Mouse (Mus musculus) cerebellum, postnatal 14 days (tissue): ENCODE measurements at regions not wholly inside any gene's neighbourhood (a gene's known extent, or its start where the extent isn't known, plus 50 kb on each side); places are given as distances from the start of the nearest gene placed in this dataset.

Experiments
- DNase-seq, 2 experiments: peaks; one replicate each; pipeline ENCODE4 v3.0.0; 2021; ENCODE audit warnings: mixed read lengths in 2 of 2

DNA sequence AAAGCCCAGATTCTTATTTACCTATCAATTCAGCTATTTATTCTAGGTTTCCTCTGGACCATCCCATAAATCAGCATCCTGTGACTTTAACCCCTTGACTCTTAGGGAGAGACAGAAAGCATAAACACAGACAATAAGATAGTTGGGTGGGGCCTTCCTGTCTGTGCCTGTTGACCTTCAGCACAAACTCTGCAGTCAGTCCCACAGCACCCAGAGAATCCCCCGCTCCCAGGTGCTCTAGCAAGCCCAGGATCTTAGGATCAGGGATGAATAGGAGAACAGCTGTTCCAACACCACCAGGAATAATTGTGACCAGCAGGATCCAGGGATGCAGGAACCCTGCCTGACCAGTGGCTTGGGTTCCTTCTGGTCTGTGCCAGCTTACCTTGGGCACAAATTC is 107.8 kb downstream of the Basp1 start:
- no peak for DNase-seq

DNA sequence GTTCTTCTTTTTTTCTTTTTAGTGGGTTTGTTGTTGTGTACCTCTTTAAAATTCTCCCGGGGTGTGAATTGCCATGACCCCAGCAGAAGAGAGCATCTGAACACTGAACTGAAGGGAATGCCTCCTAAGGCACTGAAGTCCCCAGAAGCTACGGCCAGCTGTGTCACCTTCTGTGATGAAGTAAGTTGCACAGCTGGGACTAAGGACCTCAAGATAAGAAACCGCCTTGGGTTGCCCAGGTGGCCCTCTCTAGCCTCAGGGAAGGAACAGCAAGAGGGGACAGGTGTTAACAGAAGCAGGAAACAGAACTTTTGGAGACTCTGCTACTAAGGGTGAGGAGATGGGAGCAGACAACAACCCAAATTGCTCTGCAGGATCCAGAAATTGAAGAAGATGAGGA is 110.2 kb downstream of the Basp1 start:
- no peak for DNase-seq

DNA sequence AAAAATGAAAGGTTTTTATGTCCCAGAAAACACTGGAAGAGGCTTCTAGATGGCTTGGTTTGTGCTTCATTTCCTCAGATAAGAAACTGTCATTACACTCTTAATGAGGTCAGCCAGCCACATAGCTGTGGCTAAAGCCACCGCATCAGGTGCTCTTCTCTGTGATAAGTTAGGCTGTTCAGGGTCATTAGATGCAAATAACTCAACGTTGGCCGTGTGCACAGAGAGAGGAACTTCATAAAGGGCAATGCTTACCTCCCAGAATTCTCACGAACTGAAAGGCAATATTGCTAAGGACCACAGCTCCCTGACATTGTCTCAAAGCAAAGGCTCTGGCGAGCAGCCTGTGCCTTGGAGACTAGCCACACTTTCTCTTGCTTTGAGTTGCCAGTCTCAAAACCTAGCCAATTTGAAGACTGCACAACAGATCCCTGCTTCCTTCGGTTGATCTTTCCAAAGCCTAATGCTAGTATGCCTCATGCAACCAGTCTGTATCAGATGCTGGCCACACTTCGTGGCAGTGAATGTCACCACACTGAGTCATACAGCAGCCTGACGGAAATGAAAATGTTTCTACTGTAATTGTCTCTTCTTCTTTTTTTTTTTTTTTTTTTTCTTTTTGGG is 110.8 kb downstream of the Basp1 start:
- DNase-seq = peak; percentile 72 to 78

DNA sequence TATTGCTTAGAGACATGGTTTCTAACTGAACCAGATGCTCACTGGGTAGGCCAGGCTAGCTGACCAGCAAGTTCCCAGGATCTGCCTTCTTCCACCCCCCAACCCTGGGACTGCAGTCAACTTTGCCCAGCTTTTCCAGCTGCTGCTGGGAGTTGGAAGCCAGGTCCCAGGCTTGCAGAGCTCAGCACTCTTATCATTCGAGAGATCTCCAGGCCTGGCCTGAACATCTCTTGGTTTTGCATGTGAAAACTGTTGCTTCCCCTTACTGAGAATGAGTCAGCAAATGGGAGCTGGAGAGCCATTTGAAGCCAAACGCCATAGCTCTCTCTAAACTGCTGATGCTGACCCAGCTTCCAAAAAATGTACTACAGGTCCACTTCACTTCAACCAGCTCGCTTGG is 111.8 kb downstream of the Basp1 start:
- DNase-seq = no peak

DNA sequence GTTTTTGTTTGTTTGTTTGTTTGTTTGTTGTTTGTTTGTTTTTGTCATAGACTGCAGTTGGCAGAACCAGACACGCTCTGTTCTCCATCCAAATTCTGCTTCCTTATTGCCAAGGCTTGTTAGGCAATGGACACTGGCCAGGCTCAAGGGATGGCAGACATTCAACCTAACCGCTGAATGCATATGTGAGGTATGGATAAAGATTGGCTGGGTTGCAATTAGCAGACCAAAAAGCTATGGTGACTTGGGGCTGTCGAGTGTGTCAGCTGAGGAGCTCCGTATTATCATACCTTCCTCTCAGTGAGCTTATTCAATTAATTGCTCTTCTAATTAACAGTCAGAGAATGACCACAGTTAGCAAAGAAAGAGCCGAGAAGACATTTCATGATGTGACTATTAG is 116.3 kb downstream of the Basp1 start:
- peak; percentile 44 to 61 for DNase-seq

DNA sequence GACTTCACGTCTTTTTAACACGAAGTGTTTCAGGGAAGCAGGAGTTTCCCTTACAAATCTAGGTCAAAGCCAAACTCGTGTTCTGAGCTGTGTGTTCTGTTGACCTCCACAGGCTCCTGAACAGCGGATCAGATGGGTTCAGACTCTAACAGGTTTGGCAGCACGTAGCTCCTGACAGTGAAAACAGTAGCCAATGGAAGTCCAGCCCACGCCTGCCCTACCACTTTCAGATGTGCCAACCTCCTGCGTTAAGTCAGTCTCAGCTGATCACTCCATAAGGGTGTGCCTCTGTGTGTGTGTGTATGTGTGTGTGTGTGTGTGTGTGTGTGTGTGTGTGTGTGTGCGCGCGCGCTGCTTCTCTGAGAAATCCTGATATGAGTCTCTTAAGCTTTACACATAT is 116.8 kb downstream of the Basp1 start:
- peak in 1 of 2 experiments; percentile 16 for DNase-seq

DNA sequence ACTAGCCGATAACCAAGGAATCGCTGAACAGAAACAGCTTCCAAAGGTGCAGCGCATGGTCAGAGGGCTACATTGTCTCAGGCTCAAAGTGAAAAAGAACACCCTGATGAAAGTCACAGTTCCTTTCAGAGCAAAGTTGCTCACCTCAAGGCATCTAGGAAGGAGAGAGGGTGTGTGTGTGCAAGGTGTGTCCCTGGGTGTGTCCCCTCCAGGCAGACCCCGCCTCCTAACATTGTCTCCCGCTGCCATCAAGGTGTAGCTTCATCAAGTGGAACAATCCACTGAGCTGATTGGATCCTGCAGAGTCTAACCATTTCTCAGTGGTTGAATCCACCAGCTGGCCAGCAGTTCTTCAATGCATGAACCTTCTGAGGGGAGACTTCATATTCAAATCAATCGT is 117.8 kb downstream of the Basp1 start:
- DNase-seq = no peak

DNA sequence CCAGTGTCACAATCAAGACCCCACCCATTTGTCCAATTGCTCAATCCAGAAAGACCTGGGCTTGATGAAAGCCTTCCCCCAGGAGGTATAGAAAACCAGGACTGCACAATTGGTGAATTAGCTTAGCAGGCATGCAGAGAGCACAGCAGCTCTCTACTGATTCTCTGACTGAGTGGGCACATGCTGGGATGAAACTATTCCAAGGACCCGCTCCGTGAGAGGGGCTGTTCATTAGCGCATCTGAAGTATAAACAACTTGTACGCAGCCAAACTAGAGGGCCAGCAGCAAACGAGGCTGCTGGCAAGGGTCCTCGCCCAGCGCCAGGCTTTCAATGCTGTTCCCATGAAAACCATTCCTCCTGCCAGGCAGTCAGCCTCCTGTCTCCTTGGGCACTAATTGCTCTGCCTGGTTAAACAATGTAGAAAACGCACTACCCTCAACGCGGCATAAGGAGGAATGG is 122.3 kb downstream of the Basp1 start:
- DNase-seq = peak; percentile 71 to 74

DNA sequence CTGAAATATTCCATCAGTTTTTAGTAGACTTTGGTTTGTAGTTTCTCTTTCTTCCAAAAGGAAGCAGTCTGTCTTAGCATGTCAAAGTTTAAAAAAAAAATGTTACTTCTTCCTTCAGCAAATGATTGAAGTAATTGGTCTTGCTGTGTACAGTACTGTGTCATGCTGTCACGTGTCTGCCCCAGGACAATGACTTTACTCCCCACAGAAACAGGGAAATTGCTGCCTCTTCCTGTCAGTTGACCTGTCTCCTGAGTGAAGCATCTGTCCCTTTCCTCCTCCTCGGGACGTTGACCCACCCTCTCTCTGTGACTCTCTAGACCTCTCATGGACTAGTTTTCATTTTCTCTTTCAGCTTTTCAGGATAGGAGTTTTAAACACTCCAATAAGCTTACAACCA is 125.7 kb downstream of the Basp1 start:
- DNase-seq = no peak

DNA sequence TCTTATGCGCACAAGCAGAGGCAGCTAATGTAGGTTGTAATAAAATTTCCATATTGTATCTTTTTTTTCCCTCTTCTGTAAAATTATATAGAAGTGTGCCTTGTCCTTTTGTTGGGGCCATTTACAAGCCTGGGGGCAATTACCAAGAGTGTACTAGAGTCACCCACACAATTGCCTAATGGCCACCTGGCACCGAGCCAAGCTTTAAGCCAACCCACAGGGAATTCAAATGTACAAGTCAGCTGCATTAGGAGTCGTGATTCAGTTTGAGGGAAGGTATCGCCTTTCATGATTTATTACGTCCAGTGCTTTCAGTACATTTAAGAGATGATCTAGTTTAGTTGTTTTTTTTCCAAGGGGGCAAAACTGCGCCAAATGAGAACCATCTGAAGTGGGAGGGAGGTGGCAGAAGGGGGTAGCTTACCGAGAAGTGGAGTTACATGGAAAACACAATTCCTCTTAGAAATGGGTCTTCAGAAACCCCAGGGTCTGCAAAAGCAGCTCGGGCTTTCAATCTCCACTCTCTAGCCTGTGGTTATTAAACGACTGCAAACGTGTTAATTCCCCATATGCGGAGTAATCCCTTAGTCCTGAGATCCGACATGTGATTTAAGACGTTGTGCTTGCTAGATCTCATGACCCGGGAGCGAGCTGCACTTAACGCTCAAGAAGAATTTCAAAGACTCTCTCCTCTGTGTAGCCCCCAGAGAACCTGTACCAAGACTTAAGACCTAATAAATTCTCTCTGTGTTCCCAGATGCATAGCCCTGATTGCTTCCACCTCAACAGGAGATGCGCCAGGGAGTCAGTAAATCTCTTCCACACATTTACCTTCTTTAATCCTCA is 129.0 kb downstream of the Basp1 start:
- peak in 1 of 2 experiments; percentile 48 for DNase-seq

DNA sequence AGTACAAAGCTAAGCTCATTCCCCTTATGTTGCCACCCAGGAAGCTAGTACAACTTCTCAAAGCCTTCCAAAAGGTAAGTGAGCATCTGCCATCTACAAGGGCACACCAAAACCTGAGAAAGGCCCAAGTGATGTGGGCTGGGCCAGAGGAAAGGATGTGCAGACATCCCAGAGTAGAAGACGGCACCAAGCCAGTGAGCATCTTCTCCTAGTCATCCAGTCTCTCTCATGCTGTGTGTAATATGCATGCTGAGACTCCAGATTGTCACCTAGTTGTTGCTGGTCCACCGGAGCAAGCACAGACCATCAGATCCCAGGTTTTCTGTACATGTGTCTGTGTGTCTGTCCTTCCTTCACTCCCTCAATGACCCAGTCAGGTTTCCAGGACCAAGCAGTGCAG is 129.9 kb downstream of the Basp1 start:
- peak; percentile 23 to 27 for DNase-seq

DNA sequence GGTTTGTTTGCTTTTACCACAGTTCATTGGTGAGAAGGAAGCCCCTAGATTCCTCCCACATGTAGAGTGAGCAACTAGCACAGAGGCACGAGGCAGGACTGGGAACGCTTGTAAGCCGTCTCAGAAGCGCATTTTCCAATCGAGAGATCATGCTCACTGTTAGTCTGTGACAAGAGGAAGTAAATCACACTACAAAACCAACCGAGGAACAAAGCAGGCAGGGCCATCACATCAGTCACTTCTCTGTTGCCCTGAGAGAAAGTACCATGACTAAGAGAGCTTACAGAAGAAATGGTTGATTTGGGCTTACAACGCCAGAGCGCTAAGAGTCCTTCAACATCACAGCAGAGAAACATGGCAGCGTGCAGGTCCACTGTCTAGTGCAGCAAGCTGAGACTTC is 131.2 kb downstream of the Basp1 start:
- no peak for DNase-seq

DNA sequence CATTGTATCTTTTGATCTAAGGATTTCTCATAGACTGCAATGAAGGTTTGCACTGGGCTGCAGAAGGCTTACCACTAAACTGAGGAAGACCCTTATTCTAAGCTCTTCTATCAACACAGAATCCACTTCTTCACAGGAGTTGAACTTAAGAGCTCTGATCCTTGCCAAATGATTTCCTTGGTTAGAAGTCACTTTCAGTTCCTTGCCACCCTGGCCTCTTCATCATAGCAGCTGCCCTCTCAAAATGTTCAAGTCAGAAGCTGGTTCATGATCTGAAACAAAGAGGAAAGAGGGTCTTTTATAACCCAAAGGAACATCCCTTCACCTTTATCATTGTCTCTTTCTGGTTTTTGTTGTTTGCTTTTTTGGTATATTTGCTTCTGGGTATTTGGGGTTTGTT is 131.6 kb downstream of the Basp1 start:
- no peak for DNase-seq

DNA sequence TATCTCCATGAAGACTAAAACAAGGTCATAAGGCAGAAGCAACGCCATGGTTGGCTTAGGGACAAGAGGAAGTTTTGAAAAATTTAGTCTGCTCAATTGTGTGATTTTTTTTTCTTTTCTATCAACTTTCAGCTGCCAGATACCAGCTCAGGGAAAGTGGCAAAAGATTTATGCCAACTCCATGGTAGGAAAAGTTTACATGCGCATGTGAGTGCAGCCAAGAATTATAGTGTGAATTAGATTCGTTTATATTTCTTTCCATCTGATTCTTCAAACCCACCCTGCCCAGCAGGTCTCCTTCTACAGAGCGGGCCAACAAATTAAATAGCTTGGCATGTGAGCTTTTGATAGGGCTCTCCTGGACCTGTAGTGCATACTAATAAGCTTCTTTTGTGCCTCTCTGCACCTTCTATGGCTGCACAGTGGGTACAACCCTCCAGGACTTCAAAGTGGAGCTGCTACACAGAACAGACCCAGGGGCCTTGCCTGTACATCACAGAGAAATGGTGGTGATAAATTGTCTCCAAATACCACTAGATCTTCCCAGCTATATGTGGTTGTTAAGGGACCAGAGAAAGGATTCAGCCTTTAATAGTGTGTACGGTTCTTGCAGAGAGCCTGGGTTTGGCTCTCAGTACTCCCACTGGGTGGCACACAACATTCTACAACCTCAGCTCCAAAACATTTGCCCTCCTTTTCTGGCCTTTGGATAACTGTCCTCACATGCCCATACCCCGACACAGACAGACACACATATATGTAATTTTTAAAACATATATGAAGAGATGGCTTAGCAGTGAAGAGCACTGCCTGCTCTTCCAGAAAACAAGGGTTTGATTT is 135.0 kb downstream of the Basp1 start:
- DNase-seq = no peak

DNA sequence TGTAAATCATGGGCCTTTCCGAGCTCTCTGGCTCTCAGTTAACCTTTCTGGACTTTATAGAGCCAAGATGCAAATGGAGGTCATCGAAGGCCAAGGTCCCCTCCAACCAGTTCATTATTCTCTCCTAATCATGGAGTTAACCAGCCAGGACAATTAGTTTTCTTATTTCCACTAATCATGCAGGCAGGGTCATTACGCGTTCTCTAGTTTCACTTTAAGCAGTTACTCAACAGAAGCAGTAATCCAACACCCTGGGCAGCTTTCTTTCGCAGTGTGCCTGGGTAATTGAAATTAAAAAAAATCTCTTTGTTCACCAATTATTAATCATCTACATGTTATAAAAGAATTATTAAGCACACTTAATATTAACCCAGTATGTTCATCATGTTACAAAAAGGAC is 137.3 kb downstream of the Basp1 start:
- DNase-seq = no peak

DNA sequence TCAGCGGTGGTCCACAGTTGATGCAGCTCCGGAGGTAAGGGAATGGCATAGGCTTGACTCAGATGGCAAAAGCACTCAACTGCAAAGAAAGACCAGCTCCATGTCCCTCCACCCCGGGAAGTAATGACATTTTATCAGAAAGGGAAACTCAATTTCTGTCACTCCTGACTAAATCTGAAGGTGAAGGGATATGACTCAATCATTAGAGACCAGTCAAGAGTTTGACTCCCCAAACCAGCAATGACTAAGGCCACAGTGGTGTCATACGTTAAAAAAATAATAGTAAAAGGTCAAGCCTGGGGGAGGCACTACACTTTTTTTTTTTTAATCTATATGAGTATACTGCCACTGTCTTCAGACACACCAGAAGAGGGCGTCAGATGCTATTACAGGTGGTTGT is 141.7 kb downstream of the Basp1 start:
- DNase-seq = no peak

DNA sequence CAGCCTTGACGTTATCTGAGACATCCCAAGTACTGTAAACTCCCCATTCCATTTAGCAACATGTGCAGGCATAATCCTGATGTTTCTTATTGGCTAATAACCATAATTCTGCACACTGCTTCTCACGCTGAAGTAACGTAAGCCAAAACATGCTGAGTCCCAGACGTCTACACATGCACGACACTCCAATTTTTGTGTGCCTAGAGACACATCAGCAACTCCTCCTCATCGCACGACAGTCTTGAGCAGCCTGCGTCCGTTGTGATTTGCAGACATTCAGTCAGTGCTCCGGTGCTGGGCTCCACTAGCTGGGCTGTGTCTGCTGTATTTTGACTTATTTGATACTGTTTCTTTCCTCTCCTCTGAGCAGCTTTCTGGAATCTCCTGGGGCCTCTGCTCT is 143.2 kb downstream of the Basp1 start:
- DNase-seq = no peak

DNA sequence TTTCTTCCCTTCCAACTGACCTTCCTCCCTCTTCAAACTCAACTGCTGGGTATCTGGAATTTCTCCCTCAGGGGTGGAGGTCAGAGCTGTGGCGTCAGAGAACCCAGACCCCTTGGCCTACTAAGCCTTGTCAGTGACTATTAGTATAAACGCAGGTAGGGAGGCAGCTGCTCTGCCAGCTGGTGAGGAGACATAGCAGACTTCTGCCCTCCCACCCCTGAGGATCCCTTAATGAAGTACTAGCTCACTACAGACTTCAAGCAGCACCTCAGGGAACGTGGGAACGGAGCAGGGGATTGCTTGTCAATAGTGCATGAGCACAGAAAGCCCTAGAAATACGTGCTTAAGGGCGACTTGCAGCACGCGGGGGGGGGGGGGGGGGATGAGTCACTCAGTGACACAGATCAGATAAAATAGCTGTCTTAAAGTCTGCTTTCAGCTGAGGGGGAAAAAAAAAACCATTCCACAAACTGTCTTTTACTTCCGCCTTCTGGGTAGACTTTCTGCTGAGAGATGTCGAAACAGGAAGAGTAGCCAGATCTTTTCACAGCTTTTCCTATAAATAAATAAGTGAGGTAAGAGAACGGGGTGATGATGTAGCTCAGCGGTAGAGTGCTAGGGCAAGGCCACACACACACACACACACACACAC is 144.1 kb downstream of the Basp1 start:
- DNase-seq = no peak

DNA sequence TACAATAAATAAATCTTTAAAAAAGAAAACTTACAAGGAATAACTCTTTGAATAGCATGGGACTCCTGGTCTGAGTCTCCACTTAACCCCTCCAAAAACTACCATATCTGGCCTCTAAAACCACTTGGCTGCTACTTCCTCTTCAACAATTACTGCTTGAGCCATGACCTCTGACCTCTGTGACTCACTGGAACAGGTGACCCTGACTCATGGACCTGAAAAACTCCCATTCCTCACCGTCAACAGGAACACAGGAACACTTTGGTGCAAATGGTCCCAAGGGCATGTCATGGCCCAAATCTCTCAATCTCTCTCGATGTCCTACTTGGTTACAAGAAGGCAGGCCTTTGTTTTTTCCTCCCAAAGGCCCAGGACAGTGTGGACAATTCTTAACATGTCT is 145.1 kb downstream of the Basp1 start:
- DNase-seq = no peak

DNA sequence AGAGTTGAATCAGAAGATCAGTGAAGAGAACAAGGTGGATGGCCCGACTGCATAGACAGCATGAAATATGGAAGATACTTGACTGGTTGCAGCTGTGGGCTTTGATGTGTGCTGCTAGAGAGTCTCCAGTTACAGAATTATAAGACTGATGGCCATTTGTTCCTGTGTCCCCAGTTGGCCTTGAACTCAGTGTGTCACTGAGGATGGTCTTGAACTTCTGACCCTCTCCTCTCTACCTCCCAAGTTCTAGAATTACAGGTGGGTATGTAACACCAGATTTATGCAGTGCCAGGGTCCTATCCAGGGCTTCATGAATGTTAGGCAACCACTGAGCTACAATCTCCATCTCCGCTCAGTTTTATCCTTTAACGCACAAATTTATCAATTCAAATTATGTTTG is 146.1 kb downstream of the Basp1 start:
- DNase-seq = no peak

DNA sequence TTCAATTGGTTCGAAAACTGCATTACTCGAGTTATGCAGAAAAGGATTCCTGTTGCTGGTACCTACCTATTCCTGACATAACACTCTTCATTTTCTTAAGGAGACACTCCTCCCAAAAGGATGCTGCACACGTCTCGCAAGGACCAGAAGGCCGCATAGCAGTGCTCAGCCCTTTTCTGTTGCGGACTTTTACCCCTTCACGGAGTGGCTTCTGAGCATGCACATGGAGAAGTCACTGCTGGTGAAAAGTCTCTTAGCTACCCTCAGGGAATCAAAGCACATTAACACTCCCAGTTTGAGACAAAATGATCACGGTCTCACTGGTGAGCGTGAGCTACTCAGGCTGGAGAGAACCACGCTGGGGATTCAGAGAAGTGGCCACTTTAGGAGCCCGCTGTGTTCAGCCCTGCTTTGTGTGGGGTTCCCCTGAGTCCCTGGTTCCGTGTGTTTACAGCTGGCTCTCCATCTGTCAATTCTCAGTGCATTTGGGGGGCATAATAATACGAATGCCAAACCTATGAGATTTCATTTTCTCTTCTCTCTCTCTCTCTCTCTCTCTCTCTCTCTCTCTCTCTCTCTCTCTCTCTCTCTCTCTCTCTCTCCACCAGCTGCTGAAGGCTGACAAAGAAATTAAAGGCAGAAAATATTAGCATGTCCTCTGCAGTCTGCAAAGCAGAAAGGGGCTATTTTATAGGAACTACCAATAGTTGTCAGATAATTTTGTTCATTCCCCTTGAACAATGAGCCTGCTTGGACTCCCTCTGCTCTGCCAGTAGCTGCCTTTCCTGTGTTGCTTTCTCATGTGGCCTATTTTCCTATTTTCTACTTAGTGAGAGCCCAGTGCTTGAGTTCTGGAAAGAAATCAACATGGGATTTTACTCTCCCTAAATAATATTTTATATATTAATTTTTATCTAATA is 160.7 kb downstream of the Basp1 start:
- no peak for DNase-seq

DNA sequence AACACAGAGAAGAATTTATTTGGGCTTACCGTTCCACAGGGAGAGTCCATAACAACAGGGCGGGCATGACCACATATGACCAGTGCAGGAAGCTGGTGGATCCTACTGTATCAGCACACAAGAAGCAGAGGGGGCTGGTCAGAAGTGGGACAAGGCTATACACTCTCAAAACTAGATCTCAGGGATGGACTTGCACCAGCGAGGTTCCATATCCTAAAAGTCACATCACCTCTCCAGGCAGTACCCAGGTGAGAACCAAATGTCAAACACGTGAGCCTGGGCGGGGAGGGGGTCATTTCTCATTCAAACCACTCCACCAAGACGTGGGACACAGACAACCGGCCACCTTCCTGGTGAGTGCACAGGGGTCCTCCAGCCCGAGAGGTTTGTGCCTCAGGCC is 167.9 kb downstream of the Basp1 start:
- DNase-seq = no peak
